In the genomic region with DNA sequence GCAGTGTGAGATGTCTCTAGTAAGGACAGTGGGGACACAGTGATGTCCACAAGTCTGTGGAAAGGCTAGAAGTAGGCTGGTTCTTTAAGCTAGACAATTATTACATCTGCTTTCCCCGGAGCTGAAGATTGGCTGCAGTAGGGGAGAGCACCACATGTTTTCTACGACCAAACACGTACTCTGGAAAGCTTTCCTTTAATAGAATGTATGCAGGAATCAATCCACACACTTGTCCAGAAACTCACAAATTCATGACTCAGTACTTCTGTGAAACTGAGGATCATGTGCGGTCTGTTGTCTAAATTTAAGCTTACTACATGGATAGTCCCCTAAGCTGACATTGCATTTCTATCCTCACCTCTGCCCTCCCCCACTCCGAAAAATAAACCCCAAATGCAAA, we compare ENCODE assay signal across 26 mouse cellular contexts.
A peak's percentile ranks its signal among the peaks of the same experiment; 100 is the strongest.
DNase-seq lines count a peak whose midpoint lies in the region; ATAC-seq and TF ChIP-seq lines count a peak whose summit lies in the region.
"Had no signal": no experiment of that assay in that cellular context is flagged by ENCODE, and none has a peak within 500 bp of the region (broad histone marks: within the 10 kb centered on the region; RNA-seq: fewer than 3 reads in every experiment).

No protein-coding gene starts in this region.

- TF ChIP-seq EP300 in CH12.LX (IDR thresholded peaks at IDR 0.05; ENCODE audit: low read length), result no peak

- no peak for TF ChIP-seq CTCF in lung, adult 2 months (IDR thresholded peaks at IDR 0.05; ENCODE audit: insufficient read depth, low read length)
- no peak for TF ChIP-seq CTCF in CH12.LX (conservative IDR thresholded peaks at IDR 0.05 in 1 of 2, IDR thresholded peaks at IDR 0.05 in 1 of 2; ENCODE audit: low read depth in 2 of 2, low read length in 2 of 2)

- H3K27me3 ChIP-seq in lung, embryonic 15.5 days, result no peaks in the 10 kb centered on the region
- H3K27me3 ChIP-seq in CH12.LX (replicated peaks), result no peaks in the 10 kb centered on the region
- H3K27me3 ChIP-seq: embryonic facial prominence, embryonic 13.5 days; heart, embryonic 12.5 days; heart, embryonic 15.5 days; Patski had no signal

- ATAC-seq in frontal cortex, adult (ENCODE audit: low TSS enrichment), result peak; percentile 58
- ATAC-seq in lung, embryonic 15.5 days (ENCODE audit: borderline replicate concordance, extremely low read depth, low FRiP score, low TSS enrichment), result peak; percentile 25; the same call in 1 of the 2 replicates
- ATAC-seq in inflammation-experienced regulatory T-cells, adult 6 months, result no peak
- ATAC-seq: hindbrain, postnatal 0 days; Patski had no signal

- H3K36me3 ChIP-seq in lung, embryonic 15.5 days, result no peaks in the 10 kb centered on the region
- H3K36me3 ChIP-seq in CH12.LX (replicated peaks in 1 of 2; ENCODE audit: control insufficient read depth in 1 of 2, insufficient read depth in 1 of 2, low read length in 1 of 2), result no peaks in the 10 kb centered on the region
- H3K36me3 ChIP-seq: embryonic facial prominence, embryonic 10.5 days; embryonic facial prominence, embryonic 13.5 days; G1E; heart, embryonic 12.5 days; heart, embryonic 15.5 days had no signal

- H3K4me1 ChIP-seq in lung, embryonic 15.5 days, result 0 out of 2 replicates have a peak, but pooled peaks cover 3% of the 10 kb centered on the region
- no peaks in the 10 kb centered on the region for H3K4me1 ChIP-seq in lung, adult 2 months (ENCODE audit: control insufficient read depth, insufficient read depth, low read length)
- H3K4me1 ChIP-seq in CH12.LX (ENCODE audit: control insufficient read depth in 1 of 2, insufficient read depth in 2 of 2), result peaks cover 4 to 20% of the 10 kb centered on the region in 2 experiments
- H3K4me1 ChIP-seq: heart, embryonic 12.5 days; heart, embryonic 15.5 days had no signal

- DNase-seq in frontal cortex, postnatal 25 days (ENCODE audit: low spot score in 2 of 2), result no peak
- no peak for DNase-seq in lung, adult 2 months
- peak; percentile 48 for DNase-seq in 3T3-L1 (ENCODE audit: low read depth, low spot score)
- DNase-seq in CH12.LX (ENCODE audit: extremely low read depth), result peak; percentile 42
- no peak for DNase-seq in adrenal gland, postnatal 14 days
- DNase-seq: adrenal gland, postnatal 10 days; cerebellum, adult 11-12 months; cerebellum, adult 8-10 months; cerebellum, postnatal 36 days; embryo, embryonic 11 days; gastrocnemius, postnatal 25 days; heart, adult 18-20 months; heart, postnatal 14 days; heart, postnatal 4 days had no signal

- no peak for TF ChIP-seq POLR2A in lung, adult 2 months (IDR thresholded peaks at IDR 0.05; ENCODE audit: borderline replicate concordance, extremely low read depth, low read depth, low read length)
- TF ChIP-seq POLR2A in CH12.LX (IDR thresholded peaks at IDR 0.05; ENCODE audit: low read depth, low read length), result no peak

- WGBS in lung, embryonic 15.5 days, result 66% methylated on average over 5 of the region's 5 CpGs
- WGBS in lung, adult 2 months, result 71% methylated on average over 5 of the region's 5 CpGs

- H3K4me2 ChIP-seq in lung, embryonic 15.5 days, result no peak overlapping the region
- no peak overlapping the region for H3K4me2 ChIP-seq in CH12.LX (ENCODE audit: insufficient read depth, low read depth, poor library complexity, severe bottlenecking)
- H3K4me2 ChIP-seq: embryonic facial prominence, embryonic 13.5 days; heart, embryonic 12.5 days; heart, embryonic 15.5 days; hindbrain, embryonic 14.5 days had no signal

- H3K9ac ChIP-seq in lung, embryonic 15.5 days, result no peak overlapping the region
- no peak overlapping the region for H3K9ac ChIP-seq in CH12.LX (ENCODE audit: insufficient read depth, low read depth)
- H3K9ac ChIP-seq: embryonic facial prominence, embryonic 13.5 days; heart, embryonic 12.5 days; heart, embryonic 15.5 days; hindbrain, embryonic 14.5 days had no signal

- no peak overlapping the region for H3K4me3 ChIP-seq in lung, embryonic 15.5 days
- no peak overlapping the region for H3K4me3 ChIP-seq in lung, adult 2 months (replicated peaks; ENCODE audit: extremely low read depth, low read depth, low read length)
- no peak overlapping the region for H3K4me3 ChIP-seq in CH12.LX (replicated peaks in 1 of 3; ENCODE audit: low read depth in 2 of 3, low read length in 2 of 3, poor library complexity in 1 of 3)
- H3K4me3 ChIP-seq: embryonic facial prominence, embryonic 10.5 days; embryonic facial prominence, embryonic 13.5 days; erythroblast, embryonic 14.5 days; heart, embryonic 12.5 days; heart, embryonic 15.5 days had no signal

- dilution Hi-C loops in CH12.LX (cut with MboI; ENCODE audit: extremely low pct_ligation_motif_present, extremely low pct_unique_long_range_greater_than_20kb, low sequenced_read_pairs), result no loop called here

- H3K27ac ChIP-seq in lung, embryonic 15.5 days, result no peak overlapping the region
- H3K27ac ChIP-seq in CH12.LX (ENCODE audit: insufficient read depth, low read depth), result no peak overlapping the region
- H3K27ac ChIP-seq: embryonic facial prominence, embryonic 10.5 days; embryonic facial prominence, embryonic 13.5 days; heart, embryonic 15.5 days; hindbrain, embryonic 14.5 days; hindbrain, postnatal 0 days had no signal

- no peaks in the 10 kb centered on the region for H3K79me2 ChIP-seq in CH12.LX (replicated peaks; ENCODE audit: control insufficient read depth, extremely low read depth, insufficient read depth, poor library complexity, severe bottlenecking)

- H3K9me3 ChIP-seq in lung, embryonic 15.5 days, result no peaks in the 10 kb centered on the region
- H3K9me3 ChIP-seq in CH12.LX (replicated peaks; ENCODE audit: low read length), result no peaks in the 10 kb centered on the region
- H3K9me3 ChIP-seq: embryonic facial prominence, embryonic 10.5 days; embryonic facial prominence, embryonic 13.5 days; heart, embryonic 12.5 days; heart, embryonic 15.5 days had no signal

- in situ Hi-C loops in CH12.LX (cut with MboI; ENCODE audit: low pct_ligation_motif_present, low pct_unique_long_range_greater_than_20kb, low sequenced_read_pairs), result no loop called here

- TF ChIP-seq RAD21 in CH12.LX (IDR thresholded peaks at IDR 0.05; ENCODE audit: low read depth, low read length), result no peak

TF ChIP-seq in CH12.LX, 34 proteins besides CTCF, POLR2A, EP300 and RAD21:
- TF ChIP-seq KAT2A (IDR thresholded peaks at IDR 0.05; ENCODE audit: insufficient replicate concordance, low read length), result no peak
- no peak for TF ChIP-seq SIN3A (IDR thresholded peaks at IDR 0.05; ENCODE audit: low read length)
- no peak for TF ChIP-seq MXI1 (IDR thresholded peaks at IDR 0.05; ENCODE audit: low read depth, low read length)
- TF ChIP-seq NELFE (IDR thresholded peaks at IDR 0.05; ENCODE audit: low read depth, low read length), result no peak
- no peak for TF ChIP-seq JUND (conservative IDR thresholded peaks at IDR 0.05; ENCODE audit: low read depth, low read length)
- TF ChIP-seq PAX5 (IDR thresholded peaks at IDR 0.05; ENCODE audit: low read length), result no peak
- TF ChIP-seq UBTF (IDR thresholded peaks at IDR 0.05; ENCODE audit: low read depth, low read length), result no peak
- no peak for TF ChIP-seq JUN (IDR thresholded peaks at IDR 0.05; ENCODE audit: insufficient read depth, low read depth, low read length)
- TF ChIP-seq ZKSCAN1 (IDR thresholded peaks at IDR 0.05; ENCODE audit: borderline replicate concordance, low read depth, low read length), result no peak
- no peak for TF ChIP-seq USF2 (conservative IDR thresholded peaks at IDR 0.05; ENCODE audit: low read depth, low read length)

Comparison
In these comparisons a context has a peak if more than half of its experiments do, and no peak if none do; other contexts are left out.
1. DNase-seq: peak in 3T3-L1 (single experiment) and CH12.LX (single experiment); none in frontal cortex, postnatal 25 days (0 of 2), lung, adult 2 months (single experiment) and adrenal gland, postnatal 14 days (single experiment).